Mouse (Mus musculus): ENCODE measurements around the gene Cdk5rap2.

GRCm38 (mm10) chr4:70402109-70402819 is 8.0 kb downstream of the Cdk5rap2 start:
- peak; percentile 3; the same call in 1 of the 2 replicates for TF ChIP-seq CTCF (IDR thresholded peaks at IDR 0.05; ENCODE audit: control insufficient read depth, insufficient read depth, insufficient replicate concordance, low read depth, low read length)
- TF ChIP-seq POLR2A (IDR thresholded peaks at IDR 0.05; ENCODE audit: control insufficient read depth, low read depth, low read length): no peak
